Mouse (Mus musculus): ENCODE data around the gene Moxd1. TPM values are rescaled to one million over a fixed set of nuclear protein-coding genes. Genes with fewer than 3 reads are reported as not detected.

Moxd1 gene
- 0.06 and 0.23 TPM in 2 replicates for polyA plus RNA-seq (2012; rRNA removed)

DNA sequence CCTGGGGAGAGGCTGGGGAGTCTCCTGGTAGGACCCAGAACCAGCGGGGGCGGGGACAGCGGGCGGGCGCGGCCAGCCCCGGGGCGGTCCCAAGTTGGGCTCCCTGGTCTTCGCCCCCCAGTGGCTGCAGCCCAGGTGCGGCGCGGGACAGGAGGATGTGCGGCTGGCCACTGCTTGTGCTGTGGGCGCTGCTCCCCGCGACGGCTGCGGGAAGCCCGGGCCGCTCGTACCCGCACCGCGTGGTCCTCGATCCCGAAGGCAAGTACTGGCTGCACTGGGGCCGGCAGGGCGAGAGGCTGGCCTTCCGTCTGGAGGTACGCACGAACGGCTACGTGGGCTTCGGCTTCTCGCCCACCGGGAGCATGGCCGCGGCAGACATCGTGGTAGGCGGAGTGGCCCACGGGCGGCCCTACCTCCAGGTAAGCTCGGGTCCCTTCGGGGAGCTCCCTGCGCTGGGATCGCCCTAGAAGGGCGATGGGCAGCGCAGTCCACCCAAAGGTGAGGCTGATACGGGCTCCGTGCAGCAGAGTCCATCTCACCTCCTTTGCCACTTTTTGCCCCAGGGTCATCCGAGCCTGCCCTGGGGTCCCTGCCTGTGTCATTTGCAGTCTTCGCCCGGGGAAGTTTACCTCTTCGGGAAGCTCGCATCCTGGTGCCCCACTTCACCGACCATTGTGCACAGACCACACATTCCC lies at the start of gene Moxd1:
TSS of gene Moxd1 (plus strand) at position 69 of the 695 bp plus-strand sequence.
- TF ChIP-seq POLR2A (IDR thresholded peaks at IDR 0.05; ENCODE audit: low read depth, low read length) (no peak), CTCF (conservative IDR thresholded peaks at IDR 0.05; ENCODE audit: insufficient read depth, insufficient read length, low read depth, low read length) (no peak)
- WGBS = 3% methylated on average over 56 of the region's 56 CpGs

DNA sequence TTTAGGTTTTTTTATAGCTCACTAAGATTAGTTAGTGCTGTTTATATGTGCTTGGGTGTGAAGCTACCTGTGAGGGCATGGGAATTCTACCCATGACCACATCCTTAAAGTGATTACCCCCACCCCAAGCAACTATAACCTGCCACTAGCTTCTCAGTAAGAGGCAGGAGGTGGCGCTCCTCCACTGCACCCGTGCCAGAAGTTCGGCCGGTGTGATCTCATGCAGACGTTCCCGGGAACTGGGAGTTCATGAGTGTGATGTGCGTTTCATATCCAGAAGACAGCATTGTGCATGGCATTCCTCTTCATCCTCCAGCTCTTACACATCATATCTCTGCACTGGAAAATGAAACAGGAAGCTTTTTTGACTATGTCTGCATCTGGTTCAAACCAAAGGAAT lies 32.9 kb upstream of the Moxd1 start:
- Histone ChIP-seq H3K27me3 (replicated peaks; ENCODE audit: control insufficient read depth, insufficient read depth, low read length) (no peaks in the 10 kb centered on the region), H3K4me3 (ENCODE audit: insufficient read depth, low read depth, low read length) (no peak overlapping the region), H3K27ac (ENCODE audit: insufficient read depth, low read depth, low read length) (no peak overlapping the region), H3K4me1 (ENCODE audit: control insufficient read depth, insufficient read depth, low read length) (no peaks in the 10 kb centered on the region), H3K36me3 (ENCODE audit: control insufficient read depth, insufficient read depth, low read length) (peaks cover 6% of the 10 kb centered on the region)
- 58% methylated on average over 7 of the region's 7 CpGs for WGBS
- no peak for TF ChIP-seq POLR2A (IDR thresholded peaks at IDR 0.05; ENCODE audit: low read depth, low read length)
- TF ChIP-seq CTCF (conservative IDR thresholded peaks at IDR 0.05; ENCODE audit: insufficient read depth, insufficient read length, low read depth, low read length) = peak; percentile 29; the same call in 1 of the 2 replicates
- no peak for DNase-seq

More for the DNA sequence above, at the start of gene Moxd1:
- Histone ChIP-seq H3K4me1 (ENCODE audit: control insufficient read depth, insufficient read depth, low read length) (no peaks in the 10 kb centered on the region), H3K27me3 (replicated peaks; ENCODE audit: control insufficient read depth, insufficient read depth, low read length) (peaks cover 3% of the 10 kb centered on the region), H3K36me3 (ENCODE audit: control insufficient read depth, insufficient read depth, low read length) (no peaks in the 10 kb centered on the region), H3K4me3 (ENCODE audit: insufficient read depth, low read depth, low read length) (peak within 1 kb of the TSS; percentile 34), H3K27ac (ENCODE audit: insufficient read depth, low read depth, low read length) (no peak within 1 kb of the TSS)
- DNase-seq = peak; percentile 18

- no peak for DNase-seq
- Histone ChIP-seq H3K4me3 (ENCODE audit: insufficient read depth, low read depth, low read length) (no peak overlapping the region), H3K27me3 (replicated peaks; ENCODE audit: control insufficient read depth, insufficient read depth, low read length) (no peaks in the 10 kb centered on the region), H3K36me3 (ENCODE audit: control insufficient read depth, insufficient read depth, low read length) (peaks cover 2% of the 10 kb centered on the region; the same call in 1 of the 2 replicates), H3K4me1 (ENCODE audit: control insufficient read depth, insufficient read depth, low read length) (no peaks in the 10 kb centered on the region), H3K27ac (ENCODE audit: insufficient read depth, low read depth, low read length) (no peak overlapping the region)
- TF ChIP-seq CTCF (conservative IDR thresholded peaks at IDR 0.05; ENCODE audit: insufficient read depth, insufficient read length, low read depth, low read length) (no peak), POLR2A (IDR thresholded peaks at IDR 0.05; ENCODE audit: low read depth, low read length) (no peak)
- WGBS = 68% methylated on average over 1 of the region's 1 CpGs
Measured at GRCm38 (mm10) chr10:24191977-24192376, 31.3 kb upstream of the Moxd1 start.

- Histone ChIP-seq H3K36me3 (ENCODE audit: control insufficient read depth, insufficient read depth, low read length) (no peaks in the 10 kb centered on the region), H3K27ac (ENCODE audit: insufficient read depth, low read depth, low read length) (no peak overlapping the region), H3K4me3 (ENCODE audit: insufficient read depth, low read depth, low read length) (no peak overlapping the region), H3K4me1 (ENCODE audit: control insufficient read depth, insufficient read depth, low read length) (no peaks in the 10 kb centered on the region), H3K27me3 (replicated peaks; ENCODE audit: control insufficient read depth, insufficient read depth, low read length) (no peaks in the 10 kb centered on the region; the same call in 1 of the 2 replicates)
- TF ChIP-seq POLR2A (IDR thresholded peaks at IDR 0.05; ENCODE audit: low read depth, low read length) (no peak), CTCF (conservative IDR thresholded peaks at IDR 0.05; ENCODE audit: insufficient read depth, insufficient read length, low read depth, low read length) (no peak)
- no peak for DNase-seq
- 42% methylated on average over 12 of the region's 12 CpGs for WGBS
Measured at GRCm38 (mm10) chr10:24199303-24199702, 24.0 kb upstream of the Moxd1 start.

- no peaks in the 10 kb centered on the region; the same call in 1 of the 2 replicates for H3K27me3 ChIP-seq (replicated peaks; ENCODE audit: control insufficient read depth, insufficient read depth, low read length)
- no peak overlapping the region for H3K4me3 ChIP-seq (ENCODE audit: insufficient read depth, low read depth, low read length)
- no peaks in the 10 kb centered on the region for H3K4me1 ChIP-seq (ENCODE audit: control insufficient read depth, insufficient read depth, low read length)
- no peak for DNase-seq
- no peaks in the 10 kb centered on the region for H3K36me3 ChIP-seq (ENCODE audit: control insufficient read depth, insufficient read depth, low read length)
- H3K27ac ChIP-seq (ENCODE audit: insufficient read depth, low read depth, low read length) = no peak overlapping the region
- no peak for TF ChIP-seq POLR2A (IDR thresholded peaks at IDR 0.05; ENCODE audit: low read depth, low read length)
- no peak for TF ChIP-seq CTCF (conservative IDR thresholded peaks at IDR 0.05; ENCODE audit: insufficient read depth, insufficient read length, low read depth, low read length)
- WGBS = 81% methylated on average over 3 of the region's 3 CpGs
Measured at GRCm38 (mm10) chr10:24200099-24200498, 23.2 kb upstream of the Moxd1 start.

DNA sequence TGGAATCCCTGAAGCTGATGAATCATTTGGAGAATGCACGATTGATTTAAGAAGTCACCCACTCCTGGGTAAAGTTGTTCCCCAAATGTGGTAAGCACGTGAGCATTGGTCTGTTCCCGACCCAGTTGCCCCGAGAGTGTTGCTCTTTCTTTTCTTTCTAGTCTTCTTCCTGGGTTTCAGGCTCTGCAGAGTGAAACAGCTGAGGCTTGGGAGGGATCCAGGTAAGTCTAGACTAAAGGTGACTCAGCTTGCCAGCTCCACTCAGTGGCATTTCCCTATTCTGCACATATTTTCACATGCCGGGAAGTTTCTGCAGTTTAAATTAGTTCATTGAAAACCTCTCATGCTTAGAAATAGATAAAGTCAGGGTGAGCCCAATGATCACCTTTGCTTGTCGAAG lies 13.2 kb upstream of the Moxd1 start:
- no peaks in the 10 kb centered on the region for H3K4me1 ChIP-seq (ENCODE audit: control insufficient read depth, insufficient read depth, low read length)
- no peak overlapping the region for H3K4me3 ChIP-seq (ENCODE audit: insufficient read depth, low read depth, low read length)
- no peaks in the 10 kb centered on the region for H3K27me3 ChIP-seq (replicated peaks; ENCODE audit: control insufficient read depth, insufficient read depth, low read length)
- H3K27ac ChIP-seq (ENCODE audit: insufficient read depth, low read depth, low read length) = no peak overlapping the region
- no peak for TF ChIP-seq POLR2A (IDR thresholded peaks at IDR 0.05; ENCODE audit: low read depth, low read length)
- no peak for TF ChIP-seq CTCF (conservative IDR thresholded peaks at IDR 0.05; ENCODE audit: insufficient read depth, insufficient read length, low read depth, low read length)
- no peaks in the 10 kb centered on the region for H3K36me3 ChIP-seq (ENCODE audit: control insufficient read depth, insufficient read depth, low read length)
- DNase-seq = no peak
- WGBS = 70% methylated on average over 6 of the region's 6 CpGs

DNA sequence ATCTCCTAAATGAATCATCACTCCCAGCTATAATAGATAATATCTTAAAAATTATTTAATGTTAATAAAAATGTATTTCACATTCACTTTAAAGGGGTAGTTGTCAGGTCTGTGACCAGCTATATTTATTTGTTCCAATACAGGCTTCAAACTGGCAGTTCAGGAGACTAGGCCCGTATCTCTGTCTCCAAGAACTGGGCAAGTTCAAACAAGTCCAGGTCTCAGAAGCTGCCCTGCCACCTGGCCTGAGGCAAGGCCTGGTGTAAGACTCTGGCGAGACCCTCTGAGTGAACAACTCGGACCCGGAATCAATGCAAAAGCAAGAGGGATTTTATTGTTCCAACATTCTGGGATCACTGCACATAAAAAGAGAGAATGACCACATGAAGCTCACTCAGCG lies 10.0 kb upstream of the Moxd1 start:
- Histone ChIP-seq H3K27me3 (replicated peaks; ENCODE audit: control insufficient read depth, insufficient read depth, low read length) (no peaks in the 10 kb centered on the region), H3K4me3 (ENCODE audit: insufficient read depth, low read depth, low read length) (no peak overlapping the region), H3K4me1 (ENCODE audit: control insufficient read depth, insufficient read depth, low read length) (no peaks in the 10 kb centered on the region), H3K27ac (ENCODE audit: insufficient read depth, low read depth, low read length) (no peak overlapping the region), H3K36me3 (ENCODE audit: control insufficient read depth, insufficient read depth, low read length) (no peaks in the 10 kb centered on the region)
- TF ChIP-seq CTCF (conservative IDR thresholded peaks at IDR 0.05; ENCODE audit: insufficient read depth, insufficient read length, low read depth, low read length) = no peak
- no peak for TF ChIP-seq POLR2A (IDR thresholded peaks at IDR 0.05; ENCODE audit: low read depth, low read length)
- DNase-seq = no peak
- 85% methylated on average over 5 of the region's 5 CpGs for WGBS
